Mouse (Mus musculus) thymus, postnatal 10 days (tissue): ENCODE measurements around the gene Cpeb4.
"Not testable (repeated sequence)": the region's sequence is repeated elsewhere in the genome, so short reads cannot be mapped to it uniquely, and the experiment has no call there.

ENCODE experiments used
- DNase-seq, 2 experiments: peaks; one replicate each; pipeline ENCODE4 v3.0.0; 2021; ENCODE audit warnings: low spot score in 2 of 2

Cpeb4 gene

GRCm38 (mm10) chr11:31871911-31872310, at the start of gene Cpeb4:
Cpeb4 (plus strand) TSS chr11:31872211.
- no peak for DNase-seq

DNA sequence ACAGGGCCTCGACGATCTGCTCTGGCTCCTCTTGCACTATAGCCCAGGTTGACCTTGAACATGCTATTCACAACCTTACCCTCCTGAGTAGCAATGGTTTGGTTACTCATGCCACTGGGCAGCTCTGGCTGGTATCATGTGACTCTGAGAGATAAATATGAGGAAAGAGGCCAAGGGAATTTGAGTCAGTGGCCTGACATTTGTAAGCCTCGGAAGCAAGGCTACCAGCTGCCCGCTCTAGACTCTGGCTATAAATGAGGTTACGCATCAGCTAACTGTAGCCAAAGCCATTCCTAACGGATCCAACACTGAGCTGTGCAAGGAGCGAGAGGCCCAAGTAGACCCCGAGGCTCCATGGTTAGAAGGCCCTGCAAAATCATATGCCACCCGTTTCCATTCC, 49.5 kb upstream of the Cpeb4 start:
- DNase-seq, result no peak

DNA sequence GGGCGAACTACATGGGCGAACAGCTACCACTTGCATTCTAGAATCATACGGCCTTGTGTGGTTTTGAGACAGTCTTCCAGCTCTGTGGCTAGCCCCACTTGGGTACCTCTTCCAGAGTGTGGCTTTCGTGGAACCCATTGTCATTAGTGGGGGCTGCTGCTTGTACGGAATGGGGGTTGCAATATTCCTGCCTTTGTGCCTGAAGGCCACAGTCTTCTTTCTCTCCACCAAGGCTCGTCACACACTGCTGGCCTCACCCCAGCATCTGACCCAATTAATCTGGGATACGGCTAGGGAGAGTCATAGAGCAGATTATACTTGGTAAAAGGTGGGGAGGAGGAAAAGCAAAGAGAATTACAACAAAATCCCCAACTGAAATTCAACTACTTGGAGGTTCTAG, 48.5 kb upstream of the Cpeb4 start:
- no peak for DNase-seq

DNA sequence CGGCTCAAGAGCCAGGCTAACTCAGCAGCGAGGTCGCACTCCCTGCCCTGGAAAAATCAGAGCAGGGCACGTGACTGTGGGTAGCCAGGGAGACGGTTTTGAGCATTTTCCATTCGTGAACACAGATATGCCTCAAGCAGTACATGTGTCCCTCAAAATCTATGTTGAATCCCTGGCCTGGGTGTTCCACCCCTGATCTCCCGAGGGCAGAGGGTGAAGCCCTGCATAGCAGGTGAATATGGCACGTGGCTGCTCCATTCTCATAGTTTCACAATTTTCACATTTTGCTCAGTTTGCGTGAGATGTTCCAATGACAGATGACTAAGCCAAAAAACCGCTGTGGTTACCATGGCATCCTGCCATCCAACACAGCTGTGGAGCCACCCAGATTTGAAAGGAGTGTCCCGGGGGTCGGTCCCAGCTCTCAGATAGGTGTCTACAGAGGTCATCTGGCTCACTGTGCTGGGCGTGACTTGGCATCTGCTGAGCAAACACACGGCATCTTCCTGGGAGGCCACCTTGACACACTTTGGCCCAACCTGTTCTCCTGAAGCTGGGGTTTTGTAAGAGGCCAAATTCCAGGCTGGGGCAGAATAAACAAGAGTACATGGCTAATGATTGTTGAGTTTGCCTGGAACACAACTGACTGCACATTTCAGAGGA, 47.4 kb upstream of the Cpeb4 start:
- no peak for DNase-seq

DNA sequence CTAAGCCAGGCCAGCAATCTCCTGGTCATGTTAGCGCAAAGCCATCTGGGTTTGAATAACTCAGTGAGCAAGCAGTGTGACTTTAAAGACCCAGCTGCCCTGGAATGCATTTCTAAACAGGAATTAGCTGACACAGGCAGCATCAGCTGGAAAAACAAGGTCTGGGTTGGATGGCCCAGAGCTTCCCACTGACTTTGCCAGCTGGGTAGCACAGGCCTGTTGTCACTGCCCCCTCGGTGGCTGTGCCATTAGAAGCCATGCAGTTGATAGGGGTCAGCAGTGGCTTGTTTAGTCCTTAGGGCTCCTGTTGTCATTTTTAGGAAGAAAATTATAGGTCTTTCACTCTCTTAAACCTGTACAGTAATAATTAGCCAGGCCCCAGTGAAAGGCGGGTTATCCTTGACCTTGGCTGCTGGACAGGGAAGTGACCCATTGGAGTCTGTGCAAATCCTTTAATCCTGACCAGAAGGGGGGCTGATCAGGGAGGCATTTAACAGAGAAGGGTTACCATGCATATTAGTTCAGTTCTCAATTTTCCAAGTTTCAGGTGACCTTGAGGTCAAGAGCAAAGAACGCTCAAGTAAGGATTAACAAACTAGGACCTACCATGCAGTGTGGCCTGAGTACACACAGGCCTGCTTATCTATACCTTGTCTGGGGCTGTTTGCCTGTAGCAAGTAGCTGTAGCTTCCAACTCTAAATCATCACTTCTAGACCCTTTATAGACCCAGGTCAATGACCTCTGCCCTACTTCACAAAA, 43.8 kb upstream of the Cpeb4 start:
- no peak for DNase-seq

- DNase-seq, result no peak
Measured at GRCm38 (mm10) chr11:31828771-31829072, 43.3 kb upstream of the Cpeb4 start.

- no peak for DNase-seq
Measured at GRCm38 (mm10) chr11:31830213-31831151, 41.5 kb upstream of the Cpeb4 start.

DNA sequence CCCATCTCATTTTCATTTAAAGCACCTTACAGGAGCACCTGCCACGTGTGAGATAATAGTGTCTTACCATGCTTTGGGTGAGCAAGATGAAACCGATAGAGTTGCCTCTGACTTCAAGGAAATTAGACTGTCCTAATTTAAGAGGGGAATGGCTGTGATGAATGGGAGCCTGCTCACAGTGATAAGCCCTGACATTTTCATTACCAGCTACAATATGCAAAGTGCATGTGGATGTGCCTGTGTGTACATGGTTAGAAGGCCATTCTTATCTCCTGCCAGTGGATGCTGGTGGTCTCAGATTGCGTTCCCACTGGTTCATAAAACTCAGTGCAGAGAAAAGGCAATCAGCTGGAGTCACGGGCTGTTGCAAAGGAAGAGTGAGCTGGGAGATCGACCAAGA, 40.6 kb upstream of the Cpeb4 start:
- DNase-seq, result no peak

DNA sequence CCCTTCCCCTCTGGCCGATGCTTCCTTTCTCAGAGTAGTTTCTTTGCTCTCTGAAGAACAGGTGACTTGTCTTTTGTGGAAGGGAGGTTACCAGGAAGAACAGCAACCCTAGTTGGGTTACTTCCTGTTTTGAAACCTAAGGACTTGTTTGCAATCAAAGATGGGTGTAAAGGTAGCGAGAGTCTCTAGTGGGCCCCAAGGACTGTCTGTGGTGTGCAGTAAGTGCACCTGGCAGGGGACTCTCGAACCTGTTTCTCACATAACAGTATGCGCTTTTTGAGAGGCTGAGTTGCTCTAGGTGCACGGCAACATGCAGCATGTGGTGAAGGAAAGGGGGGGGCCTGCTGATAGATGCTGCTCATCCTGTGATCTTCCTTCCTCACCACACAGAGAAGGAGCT, 40.0 kb upstream of the Cpeb4 start:
- peak; percentile 25 to 26 for DNase-seq

- DNase-seq, result no peak
Measured at GRCm38 (mm10) chr11:31832439-31832980, 39.5 kb upstream of the Cpeb4 start.

- no peak for DNase-seq
Measured at GRCm38 (mm10) chr11:31833506-31833905, 38.5 kb upstream of the Cpeb4 start.

DNA sequence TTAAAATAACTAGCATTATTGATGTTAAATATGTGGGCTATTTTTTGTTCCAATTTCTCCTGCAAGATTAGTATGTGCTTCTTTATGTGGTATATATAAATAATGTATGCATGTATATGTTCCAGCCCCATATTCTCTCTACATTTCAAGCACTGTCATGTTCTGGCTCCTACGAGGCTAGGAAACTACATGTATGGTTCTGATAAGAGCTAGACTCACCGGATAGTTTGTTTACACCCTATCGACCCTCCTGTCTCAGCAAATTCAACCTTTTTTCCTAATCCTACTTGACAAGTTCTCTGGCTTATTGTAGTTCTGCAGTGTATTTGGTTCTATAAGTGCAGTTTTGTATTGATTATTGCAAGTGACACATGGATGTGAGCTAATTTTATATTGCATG, 36.7 kb upstream of the Cpeb4 start:
- no peak for DNase-seq

GRCm38 (mm10) chr11:31837243-31837642, 34.8 kb upstream of the Cpeb4 start:
- no peak for DNase-seq

DNA sequence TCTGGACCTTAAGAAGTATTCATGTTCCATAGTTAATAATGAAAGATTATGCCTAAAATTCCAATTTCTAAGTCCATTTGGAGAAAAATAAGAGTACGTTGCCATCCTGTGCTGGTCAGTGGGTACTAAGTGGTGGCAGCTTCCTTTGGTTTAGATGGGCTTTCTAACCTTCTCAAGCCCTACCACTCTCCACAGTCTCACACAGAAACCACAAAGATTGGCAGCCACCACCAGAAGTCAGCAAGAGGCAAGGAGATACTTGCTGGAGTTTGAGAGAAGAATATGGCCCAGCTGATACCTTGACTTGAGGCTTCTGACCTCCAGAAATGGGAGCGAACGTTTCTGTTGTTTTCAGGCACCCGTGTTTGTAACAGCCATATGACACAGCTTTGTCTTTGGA, 34.3 kb upstream of the Cpeb4 start:
- DNase-seq, result no peak

GRCm38 (mm10) chr11:31838442-31839083, 33.4 kb upstream of the Cpeb4 start:
- DNase-seq, result no peak

DNA sequence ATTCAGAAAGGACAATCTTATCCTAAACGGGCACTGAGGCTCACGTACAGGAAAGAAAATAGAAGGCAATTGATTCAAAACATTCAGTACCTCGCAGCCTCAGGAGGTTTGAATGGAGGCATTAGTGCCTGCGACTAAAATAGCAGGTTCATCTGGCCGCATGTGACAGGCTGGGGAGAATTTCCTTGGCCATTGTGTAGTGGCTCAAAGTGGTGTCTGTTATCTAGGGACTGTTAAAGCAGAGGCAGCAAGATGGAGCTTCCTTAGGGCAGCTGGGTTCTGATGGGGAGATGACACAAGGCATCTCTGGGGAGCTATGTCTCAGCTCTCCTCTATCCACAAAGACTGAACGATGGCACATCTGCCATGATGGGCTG, 32.9 kb upstream of the Cpeb4 start:
- no peak for DNase-seq

- peak in 1 of 2 experiments; percentile 8 for DNase-seq
Measured at GRCm38 (mm10) chr11:31842171-31842959, 29.6 kb upstream of the Cpeb4 start.

- DNase-seq, result no peak
Measured at GRCm38 (mm10) chr11:31843177-31843833, 28.7 kb upstream of the Cpeb4 start.

DNA sequence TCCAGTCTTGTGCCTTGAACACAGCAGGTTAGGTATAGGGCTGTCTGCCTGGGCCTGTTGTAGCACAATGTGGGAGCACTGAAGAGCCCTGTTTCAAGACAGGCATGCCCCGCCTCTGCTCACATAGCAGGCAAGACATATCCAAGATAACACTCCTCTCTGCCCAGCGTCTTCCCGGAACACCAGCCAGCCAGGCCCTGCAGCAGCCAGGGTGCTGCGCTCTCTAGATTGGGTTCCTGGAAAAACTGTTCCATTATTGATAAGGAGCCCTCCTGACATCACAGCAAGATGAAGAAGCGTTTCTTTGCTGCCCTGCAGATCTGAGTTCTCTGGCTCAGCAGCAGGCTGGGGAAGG, 28.2 kb upstream of the Cpeb4 start:
- no peak for DNase-seq

DNA sequence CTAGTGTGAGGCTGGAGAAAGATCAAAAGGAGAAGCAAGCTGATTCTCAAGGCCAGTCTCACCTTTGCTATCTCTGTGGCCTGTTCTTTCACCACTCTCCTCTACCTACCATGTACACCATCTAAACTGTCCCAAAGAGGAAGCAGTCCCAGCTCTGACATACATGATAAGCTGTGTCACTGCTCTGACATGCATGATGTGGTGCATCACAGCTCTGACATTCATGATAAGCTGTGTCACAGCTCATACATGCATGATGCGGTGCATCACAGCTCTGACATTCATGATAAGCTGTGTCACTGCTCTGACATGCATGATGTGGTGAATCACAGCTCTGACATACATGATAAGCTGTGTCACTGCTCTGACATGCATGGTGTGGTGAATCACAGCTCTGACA, 26.9 kb upstream of the Cpeb4 start:
- DNase-seq, result not testable (repeated sequence)
